Mouse (Mus musculus) lung, adult 18-20 months (tissue): ENCODE measurements around the gene Otud3.
"Not testable (repeated sequence)": the region's sequence is repeated elsewhere in the genome, so short reads cannot be mapped to it uniquely, and the experiment has no call there.

Source experiments
- DNase-seq, 2 experiments: peaks; one replicate each; pipeline ENCODE4 v3.0.0; 2022; ENCODE audit warnings: mixed read lengths in 2 of 2

Gene Otud3

DNA sequence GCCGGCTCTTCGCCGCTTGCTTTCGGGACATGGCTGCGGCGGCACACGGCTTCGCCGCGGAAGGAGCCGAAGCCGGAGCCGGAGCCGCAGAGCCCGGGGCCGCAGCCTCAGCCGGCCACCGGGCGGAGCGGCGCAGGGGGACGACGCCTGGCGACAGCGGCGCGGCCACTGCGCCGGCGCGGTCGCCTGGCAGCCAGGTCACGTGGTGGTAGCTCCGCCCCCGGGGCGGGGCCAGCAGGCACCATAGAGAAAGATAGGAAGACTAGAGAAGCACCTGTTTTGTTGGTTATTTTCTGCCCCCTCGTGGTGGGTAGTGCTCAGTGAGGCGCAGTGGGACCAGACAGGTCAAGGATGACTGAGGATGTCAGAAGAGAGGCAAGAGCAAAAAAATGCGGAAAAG lies at the start of gene Otud3:
Gene Otud3 (minus strand): TSS at position 149 of the 400 bp plus-strand sequence.
- DNase-seq: peak; percentile 95 to 96

DNA sequence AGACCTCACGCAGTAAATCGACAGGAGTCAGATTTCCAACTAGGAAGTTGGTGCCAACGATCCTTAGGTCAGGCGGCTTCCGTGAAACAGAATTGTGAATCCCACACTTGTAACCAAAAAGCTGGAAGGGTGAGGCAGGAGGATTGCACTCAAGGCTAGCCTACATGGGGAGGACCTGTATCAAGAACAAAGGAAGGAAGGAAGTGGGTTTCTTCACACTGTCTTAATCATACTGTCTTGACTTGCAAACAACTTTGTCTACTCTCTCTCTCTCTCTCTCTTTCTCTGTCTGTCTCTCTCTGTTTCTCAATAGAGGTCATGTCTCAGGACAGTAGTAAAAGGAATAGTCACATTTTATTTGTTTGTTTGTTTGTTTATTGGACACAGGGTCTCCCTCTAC lies 49.0 kb upstream of the Otud3 start:
- no peak for DNase-seq

DNA sequence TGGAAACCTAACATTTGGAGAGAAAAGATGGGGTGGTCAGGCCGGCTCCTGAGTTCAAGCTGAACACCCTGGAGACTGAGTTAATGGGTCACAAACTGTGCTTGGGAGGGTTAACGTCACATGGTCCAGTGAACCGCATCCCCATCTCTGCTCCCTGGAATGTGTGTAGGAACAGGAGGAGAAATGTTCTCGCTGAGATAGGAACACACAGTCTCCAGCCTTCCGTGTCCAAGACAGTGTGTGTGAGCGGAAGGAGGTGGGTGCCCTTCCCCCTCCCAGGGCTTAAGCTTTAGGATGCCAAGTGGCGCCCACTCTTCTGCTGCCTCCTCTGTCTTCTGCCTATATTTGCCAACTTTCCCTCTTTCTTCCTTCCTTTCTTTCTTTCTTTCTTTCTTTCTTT lies 46.2 kb upstream of the Otud3 start:
- no peak for DNase-seq

DNA sequence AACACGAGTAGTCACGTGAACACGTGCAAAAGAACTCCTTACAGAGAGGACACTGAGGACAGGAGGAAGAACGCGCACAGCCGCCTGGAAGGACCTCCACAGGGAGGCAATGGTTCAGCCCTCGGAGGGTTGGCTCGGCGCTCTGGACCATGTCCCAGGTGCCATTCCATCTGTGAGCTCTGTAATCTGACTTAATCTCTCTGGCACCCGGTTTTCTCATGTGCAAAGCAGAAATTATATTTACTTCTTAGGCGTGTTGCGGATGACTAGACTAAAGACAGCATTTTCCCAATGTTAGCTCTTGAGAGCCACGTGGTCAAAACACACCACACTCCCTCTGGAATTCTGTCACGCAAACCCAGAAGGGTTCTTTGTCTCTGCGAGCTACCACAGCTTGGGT lies 45.4 kb upstream of the Otud3 start:
- DNase-seq: no peak

DNA sequence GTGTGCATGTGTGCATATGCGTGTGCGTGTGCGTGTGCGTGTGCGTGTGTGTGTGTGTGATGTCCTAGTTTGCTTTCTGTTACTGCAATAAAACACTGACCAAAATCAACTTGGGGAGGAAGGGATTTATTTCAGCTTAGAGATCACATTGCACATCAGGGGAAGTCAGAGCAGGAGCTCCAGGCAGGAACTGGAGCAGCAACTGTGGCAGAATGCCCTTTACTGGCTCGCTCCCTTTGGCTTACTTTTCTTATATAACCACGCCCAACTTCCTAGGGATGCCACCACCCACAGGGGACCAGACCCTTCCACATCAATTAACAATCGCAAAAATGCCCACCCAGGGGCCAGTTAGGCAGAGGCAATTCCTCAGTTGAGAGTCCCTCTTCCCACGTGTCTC lies 44.9 kb upstream of the Otud3 start:
- DNase-seq: no peak

DNA sequence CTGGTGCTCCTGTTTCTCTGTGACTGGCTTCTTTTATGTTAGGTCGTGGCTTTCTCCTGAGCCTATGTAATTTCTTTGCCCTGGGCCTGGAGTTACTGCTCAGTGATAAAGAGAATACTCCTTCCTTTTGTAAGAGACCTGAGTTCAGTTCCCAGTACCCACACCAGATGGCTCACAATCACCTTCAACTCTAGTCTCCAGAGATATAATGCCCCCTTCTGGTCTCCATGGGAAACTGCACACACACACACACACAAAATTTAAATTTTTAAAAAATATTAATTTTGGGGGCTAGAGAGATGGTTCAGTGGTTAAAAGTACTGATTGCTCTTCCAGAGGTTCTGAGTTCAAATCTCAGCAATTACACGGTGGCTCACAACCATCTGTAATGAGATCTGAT lies 34.5 kb upstream of the Otud3 start:
- DNase-seq: no peak

DNA sequence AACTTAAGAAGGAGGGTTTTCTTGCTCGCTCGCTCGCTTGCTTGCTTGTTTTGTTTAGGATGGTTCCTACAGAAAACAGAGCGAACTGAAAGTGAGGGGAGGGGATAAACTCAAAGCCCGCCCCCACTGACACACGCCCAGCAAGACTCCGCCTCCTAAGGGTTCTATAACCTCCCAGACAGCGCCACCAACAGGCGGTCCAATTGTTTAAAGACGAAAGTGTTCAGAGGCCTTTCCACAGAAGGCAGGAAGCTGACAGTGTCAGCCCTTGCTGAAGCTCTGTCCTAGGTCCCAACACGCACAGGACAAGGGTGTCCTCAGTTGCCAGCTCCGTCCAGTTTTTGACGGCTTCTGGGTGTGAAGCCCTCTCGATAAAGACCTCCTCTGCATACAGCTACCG lies 30.0 kb upstream of the Otud3 start:
- peak; percentile 89 to 92 for DNase-seq

DNA sequence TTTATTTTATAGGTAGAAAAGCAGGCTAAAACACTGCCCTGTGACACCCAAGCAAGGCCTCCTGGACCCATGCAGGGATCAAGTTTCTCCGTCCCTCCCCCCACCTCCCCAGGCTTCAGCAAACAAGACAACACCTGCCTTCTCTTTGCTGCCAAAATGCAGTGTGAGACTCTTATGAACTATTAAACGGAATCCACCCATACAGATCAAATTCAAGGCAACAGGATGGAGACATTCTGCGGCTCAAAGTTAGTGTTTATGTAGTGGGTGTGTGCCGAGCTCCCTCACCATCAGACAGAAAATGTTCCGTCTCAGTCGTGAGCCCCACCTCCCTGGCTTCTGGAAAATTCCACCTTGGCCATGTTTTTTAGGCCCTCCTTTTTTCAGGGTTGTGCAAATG lies 28.2 kb upstream of the Otud3 start:
- DNase-seq: peak; percentile 58 to 76

DNA sequence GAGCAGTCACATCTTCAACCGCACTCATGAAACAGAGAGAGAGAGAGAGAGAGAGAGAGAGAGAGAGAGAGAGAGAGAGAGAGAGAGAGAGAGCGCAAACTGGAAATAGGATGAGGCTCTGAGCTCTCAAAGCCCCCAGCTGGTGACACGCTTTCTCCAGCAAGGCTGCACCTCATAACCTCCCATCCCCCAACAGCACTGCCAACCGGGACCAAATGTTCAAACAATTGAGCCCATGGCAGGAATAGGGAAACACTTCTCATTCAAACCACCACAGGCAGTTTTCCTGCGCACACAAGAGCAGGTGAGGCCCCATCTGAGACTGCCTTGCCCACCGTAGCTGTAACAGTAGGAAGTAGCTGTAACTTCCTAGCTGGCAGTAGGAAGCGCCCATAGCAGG lies 27.7 kb upstream of the Otud3 start:
- peak in 1 of 2 experiments; percentile 61 for DNase-seq

DNA sequence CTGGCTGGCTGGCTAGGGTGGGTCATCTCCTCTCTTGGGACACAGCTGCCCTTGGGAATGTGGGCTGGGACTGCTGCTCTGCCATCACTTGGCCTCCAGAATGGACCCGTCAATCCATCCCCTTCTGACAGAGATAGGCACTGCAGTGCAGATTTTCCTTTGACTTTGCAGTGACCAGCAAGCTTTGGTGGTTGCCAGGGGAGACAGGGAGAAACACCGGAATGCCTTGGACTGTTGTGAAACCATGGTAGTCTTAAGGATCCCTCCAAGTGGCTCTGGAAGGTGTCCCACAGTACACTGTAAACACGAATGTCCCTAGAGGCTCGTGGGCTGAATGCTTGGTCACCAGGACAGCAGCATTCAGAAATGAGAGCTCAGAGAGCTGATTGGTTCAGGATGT lies 25.7 kb upstream of the Otud3 start:
- DNase-seq: peak; percentile 88 to 93

DNA sequence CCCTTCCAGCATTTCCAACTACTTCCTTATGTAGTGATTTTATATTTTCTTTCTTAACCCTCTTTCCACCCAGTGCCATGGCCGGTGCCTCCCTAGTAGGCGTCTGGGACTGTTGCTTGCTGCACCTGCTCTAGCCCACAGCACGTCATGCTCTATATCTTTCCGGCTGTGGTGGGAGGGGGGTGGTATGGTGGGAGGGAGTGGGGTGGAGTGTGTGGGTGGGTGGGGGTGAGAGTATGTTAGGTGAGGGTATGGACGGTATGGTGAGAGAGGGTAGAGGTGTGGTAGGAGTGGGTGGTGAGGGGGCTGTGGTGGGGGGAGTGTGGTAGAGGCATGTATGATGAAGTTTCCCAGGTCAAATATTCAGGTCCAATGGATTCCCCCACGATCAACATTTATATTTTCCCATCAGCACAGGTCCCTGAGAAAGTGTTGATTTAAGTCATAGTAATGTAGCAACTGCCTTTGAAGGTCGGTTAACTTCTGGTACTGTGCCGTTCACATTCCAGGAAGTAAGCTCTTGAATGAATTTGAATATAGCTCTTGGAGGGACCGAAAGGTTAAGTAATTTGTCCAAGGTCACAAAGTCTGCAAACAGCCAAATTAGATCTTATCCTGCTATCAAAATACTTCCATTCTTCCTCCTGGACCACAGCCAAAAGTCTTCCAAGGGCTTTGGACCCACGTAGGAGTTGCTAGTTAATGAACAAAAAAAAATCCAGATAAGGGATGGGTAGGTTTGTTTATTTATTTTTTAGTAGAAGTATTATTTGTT lies 24.9 kb upstream of the Otud3 start:
- DNase-seq: peak; percentile 39 to 74

DNA sequence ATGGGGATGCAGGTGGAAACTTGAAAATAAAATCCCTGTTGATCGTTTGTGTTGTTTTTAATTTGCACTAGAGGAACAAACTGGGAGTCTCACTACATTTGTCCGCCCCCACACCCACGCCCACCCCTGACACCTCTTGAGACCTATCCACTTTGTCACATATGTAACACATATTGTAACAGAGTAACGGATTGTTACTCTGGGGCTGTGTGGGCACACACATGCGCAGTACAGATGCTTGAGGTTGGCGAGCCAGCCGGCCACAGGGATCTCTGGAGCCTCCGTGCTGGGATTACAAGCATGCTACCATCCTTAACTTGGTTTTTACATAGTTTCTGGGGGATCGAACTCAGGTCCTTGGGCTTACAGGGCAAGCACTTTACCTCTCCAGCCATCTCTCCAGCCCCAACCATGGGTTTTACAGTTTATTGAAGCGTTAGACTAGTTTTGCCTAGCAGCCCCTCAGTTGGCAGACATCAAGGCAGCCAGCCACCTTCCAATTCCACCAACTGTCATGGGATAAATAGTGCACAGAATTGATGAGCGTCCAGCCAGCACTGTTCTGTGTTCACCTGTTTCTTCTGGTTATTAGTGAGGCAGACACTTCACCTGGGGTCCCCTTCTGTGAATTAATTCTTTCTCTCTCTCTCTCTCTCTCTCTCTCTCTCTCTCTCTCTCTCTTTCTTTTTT lies 20.9 kb upstream of the Otud3 start:
- no peak for DNase-seq

DNA sequence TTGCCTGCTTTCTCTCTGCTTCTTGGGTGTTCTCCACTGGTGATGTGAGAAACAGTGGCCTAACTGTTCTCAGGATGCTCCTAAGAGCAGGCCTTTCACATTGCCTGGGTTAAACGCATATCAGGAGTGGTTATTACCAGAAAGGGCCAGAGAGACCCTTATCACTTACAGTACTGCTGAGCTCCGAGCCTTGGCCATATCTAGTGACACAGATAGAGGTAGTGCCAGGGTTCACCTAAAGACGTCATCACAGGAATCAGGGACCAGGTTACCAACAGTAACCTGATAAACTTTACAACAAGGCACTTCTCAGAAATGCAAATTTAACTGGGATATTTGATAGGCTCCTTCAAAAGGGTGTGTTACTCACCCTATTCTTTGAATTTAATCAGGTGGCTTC lies 20.1 kb upstream of the Otud3 start:
- DNase-seq: no peak

DNA sequence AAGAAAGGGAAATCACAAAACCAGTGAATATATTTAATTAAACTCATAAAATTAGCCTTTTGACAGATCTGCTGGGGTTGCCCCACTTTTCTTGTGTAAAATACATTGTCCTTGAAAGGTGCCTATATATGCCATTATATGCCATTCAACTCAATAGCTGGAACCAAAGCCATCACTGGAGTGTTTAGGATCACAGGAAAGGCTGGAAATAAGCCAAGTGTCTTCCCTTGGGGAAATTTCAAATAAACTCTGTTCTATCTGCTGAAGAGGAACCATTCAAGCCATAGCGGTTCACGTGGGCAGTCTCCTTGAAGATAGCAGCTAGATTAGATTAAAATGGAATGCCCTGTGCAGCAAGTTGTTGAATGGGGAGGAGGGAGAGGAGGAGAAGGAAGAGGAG lies 11.8 kb upstream of the Otud3 start:
- no peak for DNase-seq

DNA sequence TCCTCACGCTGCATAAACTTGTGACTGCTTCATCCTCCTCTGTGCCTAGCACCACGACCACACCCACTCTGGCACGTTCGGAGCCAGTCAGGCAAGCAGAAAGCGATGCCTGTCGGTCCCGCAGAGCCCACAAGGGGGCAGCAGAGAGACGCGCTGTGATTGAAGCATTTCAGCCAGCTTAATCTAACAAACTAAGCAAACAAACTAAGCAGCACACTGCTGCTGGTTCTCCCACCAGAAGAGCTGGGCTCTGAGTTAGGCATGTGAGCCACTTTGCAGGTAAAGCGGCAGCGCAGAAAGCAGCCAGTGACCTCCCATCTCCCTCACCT lies 8.3 kb upstream of the Otud3 start:
- DNase-seq: peak; percentile 95 to 96

DNA sequence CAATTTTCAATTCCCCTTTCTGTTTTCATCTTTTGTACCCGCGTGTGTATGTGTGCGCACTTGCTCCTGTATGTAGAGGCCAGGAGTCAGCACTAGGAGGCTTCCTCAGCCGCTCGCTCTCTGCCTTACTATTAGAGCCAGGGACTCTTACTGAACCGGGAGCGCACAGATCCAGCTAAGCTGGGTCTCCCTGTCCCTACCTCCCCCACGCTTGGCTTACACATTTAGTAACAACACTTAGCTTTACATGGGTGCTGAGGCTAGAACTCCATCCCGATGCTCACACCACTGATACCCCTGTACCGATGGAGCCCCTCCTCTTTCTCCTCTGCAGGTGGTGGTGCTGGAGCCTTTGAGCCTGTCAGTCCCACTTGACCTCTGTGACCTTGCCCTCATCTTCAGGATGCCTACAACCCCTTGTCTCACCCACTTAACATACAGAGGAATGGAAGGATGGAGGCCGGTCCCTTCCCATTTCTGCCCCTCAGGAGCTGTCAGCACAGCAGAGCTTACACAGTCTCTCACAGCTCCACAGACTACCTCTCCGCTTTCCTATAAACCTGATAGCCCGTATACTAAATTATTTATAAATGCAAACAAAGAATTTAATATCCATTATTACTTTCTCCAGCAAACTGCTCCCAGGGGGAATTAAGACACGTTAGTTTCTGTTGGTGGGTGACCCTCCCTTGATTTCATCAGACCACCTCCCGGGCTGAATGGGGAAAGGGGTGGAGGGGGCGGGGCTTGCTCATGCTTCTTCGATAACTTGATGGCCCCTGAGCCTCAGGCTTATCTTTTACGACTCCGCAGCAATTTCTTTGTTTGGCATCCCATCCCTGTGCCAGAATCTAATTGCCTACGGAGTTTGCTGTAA lies 7.7 kb upstream of the Otud3 start:
- DNase-seq: no peak

DNA sequence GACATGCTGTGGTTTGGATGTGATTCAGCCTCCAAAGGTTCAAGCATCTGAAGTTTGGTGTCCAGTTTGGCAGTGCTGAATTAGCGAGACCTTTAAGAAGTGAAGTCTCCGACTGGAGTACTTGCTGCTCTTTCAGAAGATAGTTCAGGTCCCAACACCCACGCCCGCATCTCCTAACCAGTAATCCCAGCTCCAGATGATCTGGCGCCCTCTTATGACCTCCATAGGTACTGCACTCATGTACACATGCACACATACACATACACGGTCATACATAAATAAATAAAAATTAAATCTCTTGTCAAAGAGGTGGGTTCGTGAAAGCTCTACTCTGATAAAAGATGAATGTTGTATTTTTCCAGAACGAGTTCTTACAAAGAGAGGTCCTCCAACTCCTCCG lies 3.5 kb upstream of the Otud3 start:
- DNase-seq: no peak

DNA sequence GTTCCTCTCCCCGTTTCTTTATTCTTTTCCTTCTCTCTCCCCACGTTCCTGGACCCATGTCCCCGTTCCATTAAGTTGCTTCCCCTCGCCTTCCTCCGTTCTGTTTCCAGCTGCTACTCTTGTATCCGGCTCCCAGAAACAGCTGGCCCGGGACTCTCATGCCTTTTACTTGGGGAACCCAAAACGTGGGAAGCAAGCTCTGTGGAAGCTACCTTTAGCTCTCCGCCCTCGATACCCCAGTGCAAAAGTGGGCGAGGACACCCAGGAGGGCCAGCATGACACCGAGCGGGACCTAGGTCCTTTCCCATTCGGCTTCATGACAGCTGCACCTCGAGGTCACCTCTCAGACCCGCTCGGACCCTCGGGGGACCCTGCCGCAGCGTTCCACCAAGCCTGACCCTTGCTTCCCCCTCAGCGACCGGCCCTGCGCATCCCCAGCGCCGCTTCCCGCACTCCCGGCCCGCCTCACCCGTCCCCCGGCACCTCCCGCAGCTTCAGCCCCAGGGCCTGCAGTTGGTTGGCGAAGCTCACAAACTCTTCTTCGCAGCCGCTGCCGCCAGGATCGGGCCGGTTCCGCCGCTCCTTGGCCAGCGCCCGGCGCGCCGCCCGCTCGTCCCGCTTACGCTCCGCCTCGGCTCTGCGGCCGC lies 481 bp downstream of the Otud3 start:
- peak; percentile 22 to 24 for DNase-seq

DNA sequence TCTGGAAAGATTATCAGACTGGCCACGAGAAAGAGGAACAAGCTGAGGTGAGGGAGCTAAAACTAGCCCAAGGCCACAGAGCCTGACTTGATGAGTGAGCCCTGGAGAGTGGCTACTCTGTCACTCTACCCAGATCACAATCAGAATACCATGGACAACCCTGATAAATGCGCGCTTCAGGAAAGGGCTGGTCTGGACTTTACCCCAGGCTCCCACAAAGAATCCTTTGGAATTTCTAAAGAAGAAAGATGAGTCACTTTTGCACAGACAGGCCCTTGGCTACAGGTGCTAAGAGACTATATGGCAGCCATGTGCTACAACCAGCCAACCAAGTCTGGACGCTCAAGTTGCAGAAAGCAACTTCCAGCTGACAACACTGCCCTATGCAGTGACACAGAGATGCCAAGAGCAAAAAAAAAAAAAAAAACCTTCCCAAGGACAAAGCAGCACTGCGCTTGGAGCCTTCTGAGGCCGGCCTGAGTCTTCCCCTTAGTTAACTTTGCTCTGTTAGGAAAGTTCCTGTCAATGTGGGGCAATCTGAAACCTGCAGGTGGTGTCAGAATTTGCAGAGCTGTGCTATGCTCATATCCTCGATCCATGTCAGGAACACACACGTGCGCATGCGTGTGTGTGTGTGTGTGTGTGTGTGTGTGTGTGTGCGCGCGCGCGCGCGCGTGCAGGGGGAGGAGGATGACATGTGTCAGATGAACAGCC lies 8.0 kb downstream of the Otud3 start:
- no peak for DNase-seq

DNA sequence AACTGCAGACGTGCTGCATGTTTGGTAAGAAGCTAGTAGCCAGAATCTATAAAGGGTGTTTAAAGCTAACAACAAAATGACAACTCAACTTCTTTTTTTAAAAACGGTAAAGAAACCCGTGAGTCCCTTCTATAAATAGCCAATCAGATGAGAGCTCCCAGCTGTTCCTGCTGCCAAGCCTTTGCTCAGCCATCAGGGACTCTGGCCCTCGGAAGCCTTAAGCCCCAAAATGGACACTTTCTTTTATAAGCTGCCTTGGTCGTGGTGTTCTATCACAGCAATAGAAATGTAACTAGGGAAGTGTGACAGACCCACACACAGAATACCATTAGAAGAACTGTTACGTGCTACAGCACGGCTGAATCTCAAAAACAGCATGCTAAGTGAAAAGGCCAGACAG lies 14.4 kb downstream of the Otud3 start:
- DNase-seq: no peak

DNA sequence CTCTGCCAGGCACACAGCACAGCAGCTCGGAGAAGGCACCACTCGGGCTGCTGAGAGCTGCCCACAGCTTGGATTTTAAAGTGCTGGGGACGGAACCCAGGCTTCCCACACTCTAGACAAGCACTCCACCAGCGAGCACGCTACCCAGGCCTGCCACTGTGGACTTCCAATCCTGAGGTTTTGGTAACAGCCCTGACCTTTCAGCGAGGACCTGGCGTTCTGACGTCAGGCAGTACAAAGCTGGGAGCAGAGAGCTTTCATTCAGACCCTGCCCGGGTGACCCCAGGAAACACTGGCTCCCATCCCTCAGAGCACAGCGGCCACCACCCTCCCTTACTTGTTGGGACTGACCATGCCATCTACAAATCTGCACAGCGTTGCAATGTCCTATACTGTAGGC lies 20.0 kb downstream of the Otud3 start:
- not testable (repeated sequence) for DNase-seq

DNA sequence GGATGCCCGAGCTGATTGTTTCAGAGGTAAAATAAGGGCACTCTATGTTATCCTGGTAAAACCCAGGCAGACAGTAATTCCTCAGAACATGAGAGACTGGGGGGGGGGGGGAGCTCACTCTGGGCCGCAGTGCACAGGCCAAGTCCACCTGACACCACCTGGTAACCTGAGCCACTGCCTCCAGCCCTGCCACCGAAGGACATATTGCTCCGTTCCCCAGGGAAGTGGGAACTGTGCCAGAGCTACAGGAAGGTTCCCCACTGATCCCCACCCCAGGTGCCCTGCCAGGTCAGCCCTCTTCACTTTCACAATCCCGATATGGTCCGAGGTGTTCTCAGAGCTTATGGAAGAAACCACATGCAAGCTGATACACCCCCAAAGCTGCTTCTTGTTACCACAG lies 21.1 kb downstream of the Otud3 start:
- DNase-seq: peak; percentile 68 to 86

DNA sequence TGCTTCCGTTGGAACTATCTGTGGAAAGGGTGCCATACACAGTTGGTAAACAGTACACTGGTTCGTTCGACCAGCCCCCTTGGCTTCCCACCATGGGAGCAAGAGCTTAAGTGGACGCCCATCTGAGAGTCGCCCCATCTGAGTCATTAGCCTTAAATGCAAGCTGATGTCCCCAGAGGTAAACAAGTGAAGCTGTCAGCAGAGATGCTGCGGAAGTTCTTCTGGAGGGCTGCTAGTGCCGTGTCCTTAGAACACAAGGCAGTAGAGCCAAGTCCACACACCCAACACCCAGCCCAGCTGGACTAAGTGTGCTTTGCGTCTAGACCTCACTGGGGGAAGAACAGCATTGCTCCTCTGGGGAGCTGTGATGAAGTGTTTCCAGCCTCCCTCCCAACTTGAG lies 24.1 kb downstream of the Otud3 start:
- DNase-seq: no peak
